In the genomic region with DNA sequence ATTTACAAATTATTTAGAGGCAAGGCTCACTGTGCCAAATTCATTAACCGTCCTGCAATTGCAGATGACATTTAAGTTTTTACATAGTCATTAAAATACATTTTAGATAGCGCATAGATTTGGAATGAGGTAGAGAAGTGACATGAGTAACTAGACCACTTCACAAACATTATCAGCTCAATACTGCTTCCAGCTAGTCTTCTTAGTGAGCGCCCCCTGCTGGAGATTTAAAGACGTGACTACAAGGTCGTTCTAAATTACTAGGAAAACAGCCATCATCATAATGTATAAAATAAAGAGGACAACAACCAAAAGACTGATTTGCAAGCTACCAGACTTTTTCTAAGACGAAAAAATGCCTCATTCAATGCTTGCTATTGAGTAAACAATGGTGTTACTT, we compare ENCODE assay signal across 10 mouse cellular contexts. TPM values are rescaled to one million over a fixed set of nuclear protein-coding genes. Genes with fewer than 3 reads are reported as not detected.
DNase-seq lines count a peak whose midpoint lies in the region; ATAC-seq and TF ChIP-seq lines count a peak whose summit lies in the region.
"Had no signal": no experiment of that assay in that cellular context is flagged by ENCODE, and none has a peak within 500 bp of the region (broad histone marks: within the 10 kb centered on the region; RNA-seq: fewer than 3 reads in every experiment).

No protein-coding gene starts in this region.

- no peak for ATAC-seq in hindbrain, embryonic 14.5 days (ENCODE audit: low FRiP score)
- no peak for ATAC-seq in hindbrain, embryonic 16.5 days
- 0 out of 2 replicates have a peak, but pooled peaks have one; percentile 49 for ATAC-seq in neural tube, embryonic 14.5 days (ENCODE audit: low read depth)
- ATAC-seq in megakaryocyte-erythroid progenitor cell, adult 5-6 weeks (replicated peaks; ENCODE audit: low FRiP score, low TSS enrichment, poor library complexity, severe bottlenecking) = no peak

- no peaks in the 10 kb centered on the region for H3K9me3 ChIP-seq in hindbrain, embryonic 14.5 days (ENCODE audit: control insufficient read depth, low read length)
- H3K9me3 ChIP-seq in hindbrain, embryonic 16.5 days (ENCODE audit: control insufficient read depth, low read length) = no peaks in the 10 kb centered on the region
- H3K9me3 ChIP-seq in CH12.LX (replicated peaks; ENCODE audit: low read length) = peaks cover 38% of the 10 kb centered on the region
- no peaks in the 10 kb centered on the region for H3K9me3 ChIP-seq in neural tube, embryonic 14.5 days (ENCODE audit: control insufficient read depth, low read length)
- H3K9me3 ChIP-seq: embryonic facial prominence, embryonic 12.5 days; limb, embryonic 12.5 days had no signal

- H3K27me3 ChIP-seq in hindbrain, embryonic 14.5 days (ENCODE audit: control insufficient read depth, insufficient read depth, low read length) = no peaks in the 10 kb centered on the region
- no peaks in the 10 kb centered on the region for H3K27me3 ChIP-seq in hindbrain, embryonic 16.5 days (replicated peaks; ENCODE audit: control insufficient read depth, insufficient read depth, low read length)
- no peaks in the 10 kb centered on the region for H3K27me3 ChIP-seq in CH12.LX (replicated peaks)
- no peaks in the 10 kb centered on the region for H3K27me3 ChIP-seq in neural tube, embryonic 14.5 days (ENCODE audit: control insufficient read depth, insufficient read depth, low read length)
- H3K27me3 ChIP-seq: embryonic facial prominence, embryonic 12.5 days; limb, embryonic 12.5 days had no signal

- no peak for TF ChIP-seq EP300 in CH12.LX (IDR thresholded peaks at IDR 0.05; ENCODE audit: low read length)

- H3K4me1 ChIP-seq in hindbrain, embryonic 14.5 days (replicated peaks; ENCODE audit: control insufficient read depth, insufficient read depth, low read length) = no peaks in the 10 kb centered on the region
- H3K4me1 ChIP-seq in hindbrain, embryonic 16.5 days (ENCODE audit: control insufficient read depth, insufficient read depth, low read depth, low read length) = no peaks in the 10 kb centered on the region
- H3K4me1 ChIP-seq in CH12.LX (ENCODE audit: control insufficient read depth in 1 of 2, insufficient read depth in 2 of 2) = no peaks in the 10 kb centered on the region
- H3K4me1 ChIP-seq in neural tube, embryonic 14.5 days (ENCODE audit: control insufficient read depth, insufficient read depth, low read length) = no peaks in the 10 kb centered on the region
- H3K4me1 ChIP-seq: embryonic facial prominence, embryonic 12.5 days; limb, embryonic 12.5 days had no signal

- H3K9ac ChIP-seq in hindbrain, embryonic 14.5 days = no peak overlapping the region
- no peak overlapping the region for H3K9ac ChIP-seq in hindbrain, embryonic 16.5 days (ENCODE audit: low read depth, low read length)
- H3K9ac ChIP-seq in CH12.LX (ENCODE audit: insufficient read depth, low read depth) = no peak overlapping the region
- no peak overlapping the region for H3K9ac ChIP-seq in neural tube, embryonic 14.5 days (replicated peaks; ENCODE audit: low read depth, low read length)
- H3K9ac ChIP-seq: embryonic facial prominence, embryonic 12.5 days; limb, embryonic 12.5 days had no signal

- WGBS in hindbrain, embryonic 14.5 days = 16% methylated on average over 6 of the region's 6 CpGs
- WGBS in hindbrain, embryonic 16.5 days = 17% methylated on average over 6 of the region's 6 CpGs
- WGBS in neural tube, embryonic 14.5 days = 21% methylated on average over 6 of the region's 6 CpGs

- no peaks in the 10 kb centered on the region for H3K36me3 ChIP-seq in hindbrain, embryonic 14.5 days (replicated peaks; ENCODE audit: control insufficient read depth, insufficient read depth)
- no peaks in the 10 kb centered on the region for H3K36me3 ChIP-seq in hindbrain, embryonic 16.5 days (ENCODE audit: control insufficient read depth, insufficient read depth, low read length)
- no peaks in the 10 kb centered on the region for H3K36me3 ChIP-seq in CH12.LX (replicated peaks in 1 of 2; ENCODE audit: control insufficient read depth in 1 of 2, insufficient read depth in 1 of 2, low read length in 1 of 2)
- no peaks in the 10 kb centered on the region for H3K36me3 ChIP-seq in neural tube, embryonic 14.5 days (ENCODE audit: control insufficient read depth, insufficient read depth, low read length)
- H3K36me3 ChIP-seq: embryonic facial prominence, embryonic 12.5 days; limb, embryonic 12.5 days had no signal

- in situ Hi-C loops in CH12.LX (cut with MboI; ENCODE audit: low pct_ligation_motif_present, low pct_unique_long_range_greater_than_20kb, low sequenced_read_pairs) = no loop called here

- H3K27ac ChIP-seq in hindbrain, embryonic 14.5 days = no peak overlapping the region
- H3K27ac ChIP-seq in hindbrain, embryonic 16.5 days (ENCODE audit: low read depth, low read length) = no peak overlapping the region
- H3K27ac ChIP-seq in CH12.LX (ENCODE audit: insufficient read depth, low read depth) = no peak overlapping the region
- H3K27ac ChIP-seq in neural tube, embryonic 14.5 days (ENCODE audit: low read depth, low read length) = no peak overlapping the region
- H3K27ac ChIP-seq: embryonic facial prominence, embryonic 12.5 days; limb, embryonic 12.5 days had no signal

- H3K4me2 ChIP-seq in hindbrain, embryonic 14.5 days (replicated peaks) = no peak overlapping the region
- H3K4me2 ChIP-seq in hindbrain, embryonic 16.5 days (ENCODE audit: low read length) = no peak overlapping the region
- no peak overlapping the region for H3K4me2 ChIP-seq in CH12.LX (ENCODE audit: insufficient read depth, low read depth, poor library complexity, severe bottlenecking)
- no peak overlapping the region for H3K4me2 ChIP-seq in neural tube, embryonic 14.5 days (ENCODE audit: low read depth, low read length)
- H3K4me2 ChIP-seq: embryonic facial prominence, embryonic 12.5 days; limb, embryonic 12.5 days had no signal

- H3K4me3 ChIP-seq in hindbrain, embryonic 14.5 days (replicated peaks; ENCODE audit: low read length) = no peak overlapping the region
- no peak overlapping the region for H3K4me3 ChIP-seq in hindbrain, embryonic 16.5 days (ENCODE audit: low read length)
- no peak overlapping the region for H3K4me3 ChIP-seq in CH12.LX (replicated peaks in 1 of 3; ENCODE audit: low read depth in 2 of 3, low read length in 2 of 3, poor library complexity in 1 of 3)
- no peak overlapping the region for H3K4me3 ChIP-seq in neural tube, embryonic 14.5 days (ENCODE audit: low read depth, low read length)
- H3K4me3 ChIP-seq: embryonic facial prominence, embryonic 12.5 days; limb, embryonic 12.5 days had no signal

- peak; percentile 77 for DNase-seq in hindbrain, embryonic 14.5 days (ENCODE audit: low spot score)
- DNase-seq in CH12.LX (ENCODE audit: extremely low read depth) = peak; percentile 4
- DNase-seq in adipocyte (ENCODE audit: low spot score) = peak; percentile 23
- DNase-seq in embryo, embryonic 11.5 days (ENCODE audit: low read depth, low spot score) = peak; percentile 56
- peak; percentile 60 for DNase-seq in kidney, postnatal 14 days

- dilution Hi-C loops in CH12.LX (cut with MboI; ENCODE audit: extremely low pct_ligation_motif_present, extremely low pct_unique_long_range_greater_than_20kb, low sequenced_read_pairs) = no loop called here

- no peaks in the 10 kb centered on the region for H3K79me2 ChIP-seq in CH12.LX (replicated peaks; ENCODE audit: control insufficient read depth, extremely low read depth, insufficient read depth, poor library complexity, severe bottlenecking)

- no peak for TF ChIP-seq POLR2A in CH12.LX (IDR thresholded peaks at IDR 0.05; ENCODE audit: low read depth, low read length)

- TF ChIP-seq CTCF in CH12.LX (conservative IDR thresholded peaks at IDR 0.05 in 1 of 2, IDR thresholded peaks at IDR 0.05 in 1 of 2; ENCODE audit: low read depth in 2 of 2, low read length in 2 of 2) = peak in 1 of 2 experiments; percentile 15; a peak in 1 of 4 replicates

- TF ChIP-seq RAD21 in CH12.LX (IDR thresholded peaks at IDR 0.05; ENCODE audit: low read depth, low read length) = no peak

TF ChIP-seq in CH12.LX, 34 proteins besides CTCF, POLR2A, EP300 and RAD21 (continues in another document):
- TF ChIP-seq MXI1 (IDR thresholded peaks at IDR 0.05; ENCODE audit: low read depth, low read length) (no peak), CHD2 (IDR thresholded peaks at IDR 0.05; ENCODE audit: low read length) (no peak), PAX5 (IDR thresholded peaks at IDR 0.05; ENCODE audit: low read length) (no peak), MEF2A (IDR thresholded peaks at IDR 0.05; ENCODE audit: borderline replicate concordance, low read depth, low read length) (no peak), CHD1 (IDR thresholded peaks at IDR 0.05; ENCODE audit: low read depth, low read length) (no peak), IRF4 (IDR thresholded peaks at IDR 0.05; ENCODE audit: low read depth, low read length) (no peak), GABPA (IDR thresholded peaks at IDR 0.05; ENCODE audit: insufficient replicate concordance, low read depth, low read length) (no peak), MYC (IDR thresholded peaks at IDR 0.05; ENCODE audit: low read depth, low read length) (no peak), USF1 (IDR thresholded peaks at IDR 0.05; ENCODE audit: low read depth, low read length) (no peak), POLR2AphosphoS2 (IDR thresholded peaks at IDR 0.05; ENCODE audit: low read depth, low read length) (no peak), E2F4 (IDR thresholded peaks at IDR 0.05; ENCODE audit: insufficient replicate concordance, low read depth, low read length) (no peak)

RNA-seq across cellular contexts. Expression of a gene that starts 32.0 kb away (rescaled TPM):
- polyA plus RNA-seq in hindbrain, embryonic 14.5 days (2014; fragmentation: Nextera tagmentation; extraction: Ambion mirVana) = not detected in 2 replicates
- 0.02 TPM in 1 of 2 replicates, not detected in the other for polyA plus RNA-seq in hindbrain, embryonic 16.5 days (2015; fragmentation: Nextera tagmentation; extraction: Ambion mirVana)
- not detected in 2 replicates for total RNA-seq in CH12.LX (2012; rRNA removed)
- not detected in 2 replicates for total RNA-seq in CH12.LX (2014; rRNA removed)
- not detected in 2 replicates for polyA plus RNA-seq in CH12.LX (2012; ENCODE audit: insufficient read length, low read depth)
- 0.03 TPM in 1 of 2 replicates, not detected in the other for polyA plus RNA-seq in neural tube, embryonic 14.5 days (2014; fragmentation: Nextera tagmentation; extraction: Ambion mirVana)
- not detected in 2 replicates for total RNA-seq in megakaryocyte-erythroid progenitor cell, adult 5-6 weeks (2014; fragmentation: Nextera tagmentation)
- not detected in 2 replicates for total RNA-seq in megakaryocyte-erythroid progenitor cell, adult 5-6 weeks (2017)
- polyA plus RNA-seq: limb, embryonic 12.5 days had no signal

RNA-seq across cellular contexts. Expression of a gene that starts 44.8 kb away (rescaled TPM):
- not detected in 2 replicates for polyA plus RNA-seq in hindbrain, embryonic 14.5 days (2014; fragmentation: Nextera tagmentation; extraction: Ambion mirVana)
- polyA plus RNA-seq in hindbrain, embryonic 16.5 days (2015; fragmentation: Nextera tagmentation; extraction: Ambion mirVana) = not detected in 2 replicates
- total RNA-seq in CH12.LX (2012; rRNA removed) (not detected in 2 replicates), CH12.LX (2014; rRNA removed) (not detected in 2 replicates)
- polyA plus RNA-seq in CH12.LX (2012; ENCODE audit: insufficient read length, low read depth) = not detected in 2 replicates
- not detected in 2 replicates for polyA plus RNA-seq in neural tube, embryonic 14.5 days (2014; fragmentation: Nextera tagmentation; extraction: Ambion mirVana)
- not detected in 2 replicates for total RNA-seq in megakaryocyte-erythroid progenitor cell, adult 5-6 weeks (2014; fragmentation: Nextera tagmentation)
- not detected in 2 replicates for total RNA-seq in megakaryocyte-erythroid progenitor cell, adult 5-6 weeks (2017)
- polyA plus RNA-seq: embryonic facial prominence, embryonic 12.5 days; limb, embryonic 12.5 days had no signal

Comparison
In these comparisons a context has a peak if more than half of its experiments do, and no peak if none do; other contexts are left out.
1. DNase-seq: peak in every context shown above with its lines; median percentile 77 in hindbrain, embryonic 14.5 days; 60 in kidney, postnatal 14 days; 56 in embryo, embryonic 11.5 days; 23 in adipocyte; 4 in CH12.LX.